Mouse (Mus musculus): Measurements from ENCODE around the gene Npsr1.

Gene Npsr1

DNA sequence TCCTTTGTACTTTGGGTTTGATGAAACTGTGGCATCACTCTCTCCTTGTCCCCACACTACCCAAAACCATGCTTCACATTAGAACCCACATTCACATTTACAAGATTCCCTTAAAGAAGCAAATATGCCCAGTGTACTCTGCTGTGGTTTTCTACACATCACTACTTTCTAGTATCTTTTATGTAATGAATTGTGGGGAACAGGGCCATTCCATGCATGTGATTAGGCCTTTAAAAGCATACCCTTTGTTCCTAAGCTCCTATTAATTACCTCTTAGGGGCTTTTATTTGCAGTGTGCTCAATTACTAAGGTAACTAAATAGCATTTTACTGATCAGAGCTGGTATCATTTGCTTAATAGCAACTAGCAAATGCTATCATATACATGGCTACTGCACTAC is 149.8 kb downstream of the Npsr1 start:
- DNase-seq: no peak

DNA sequence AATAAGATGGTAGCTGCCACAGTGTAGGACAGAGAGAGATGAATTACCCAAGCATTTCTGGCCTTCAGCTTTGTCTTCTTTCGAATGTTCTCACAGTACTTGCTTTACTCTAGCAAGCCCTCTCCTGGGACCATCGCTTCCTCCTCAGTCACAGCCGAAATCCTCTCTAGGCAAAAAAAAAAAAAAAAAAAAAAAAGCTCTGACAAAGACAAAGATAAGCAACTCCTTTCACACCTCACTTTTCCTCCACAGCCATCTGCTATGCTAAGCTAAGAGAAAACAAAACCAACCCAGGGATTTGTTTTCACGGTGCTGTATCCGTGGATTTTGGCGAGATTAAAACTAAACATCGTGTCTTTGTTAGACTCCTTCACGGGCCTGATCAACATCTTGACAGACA is 156.4 kb downstream of the Npsr1 start:
- no peak for DNase-seq

- DNase-seq: no peak
These were observed 182.9 kb downstream of the Npsr1 start for GRCm38 (mm10) chr9:24280498-24281287.

DNA sequence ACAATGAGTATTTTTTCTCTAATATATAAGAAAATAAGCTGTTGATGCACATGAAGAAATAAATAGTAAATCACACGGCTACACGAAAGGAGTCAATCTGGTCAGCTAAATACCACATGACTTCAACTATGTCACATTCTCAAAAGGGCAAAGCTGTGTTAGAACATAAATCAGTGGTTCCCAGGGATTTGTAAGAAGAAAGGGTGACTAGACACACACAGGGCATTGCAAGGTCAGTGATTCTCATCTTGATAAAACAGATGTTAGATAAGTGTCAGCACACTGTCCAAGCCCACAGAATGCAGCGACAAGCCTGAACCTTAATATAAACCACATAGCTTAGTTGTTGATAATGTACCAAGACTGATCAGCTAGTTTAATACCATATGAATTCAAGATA is 184.8 kb downstream of the Npsr1 start:
- no peak for DNase-seq

DNA sequence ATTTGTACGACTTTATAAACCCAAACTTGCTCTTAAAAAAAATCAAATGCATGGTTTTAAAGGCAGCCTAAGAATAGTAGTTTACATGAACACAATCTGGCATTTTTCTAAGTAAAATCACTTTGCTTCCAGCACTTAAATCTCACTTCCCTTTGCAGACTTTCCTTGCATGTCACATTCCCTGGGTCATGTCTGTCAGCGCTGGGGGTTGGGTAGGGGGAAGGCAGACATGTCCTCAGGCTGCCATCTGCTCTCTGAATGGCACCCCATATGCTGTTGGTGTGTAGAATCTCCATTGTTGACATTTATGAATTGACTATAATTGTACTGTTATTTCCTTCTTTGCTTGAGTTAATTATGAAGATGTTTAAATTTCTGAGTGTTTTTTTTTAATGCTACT is 185.3 kb downstream of the Npsr1 start:
- no peak for DNase-seq

- no peak for DNase-seq
These were observed 185.7 kb downstream of the Npsr1 start for GRCm38 (mm10) chr9:24283536-24283935.

DNA sequence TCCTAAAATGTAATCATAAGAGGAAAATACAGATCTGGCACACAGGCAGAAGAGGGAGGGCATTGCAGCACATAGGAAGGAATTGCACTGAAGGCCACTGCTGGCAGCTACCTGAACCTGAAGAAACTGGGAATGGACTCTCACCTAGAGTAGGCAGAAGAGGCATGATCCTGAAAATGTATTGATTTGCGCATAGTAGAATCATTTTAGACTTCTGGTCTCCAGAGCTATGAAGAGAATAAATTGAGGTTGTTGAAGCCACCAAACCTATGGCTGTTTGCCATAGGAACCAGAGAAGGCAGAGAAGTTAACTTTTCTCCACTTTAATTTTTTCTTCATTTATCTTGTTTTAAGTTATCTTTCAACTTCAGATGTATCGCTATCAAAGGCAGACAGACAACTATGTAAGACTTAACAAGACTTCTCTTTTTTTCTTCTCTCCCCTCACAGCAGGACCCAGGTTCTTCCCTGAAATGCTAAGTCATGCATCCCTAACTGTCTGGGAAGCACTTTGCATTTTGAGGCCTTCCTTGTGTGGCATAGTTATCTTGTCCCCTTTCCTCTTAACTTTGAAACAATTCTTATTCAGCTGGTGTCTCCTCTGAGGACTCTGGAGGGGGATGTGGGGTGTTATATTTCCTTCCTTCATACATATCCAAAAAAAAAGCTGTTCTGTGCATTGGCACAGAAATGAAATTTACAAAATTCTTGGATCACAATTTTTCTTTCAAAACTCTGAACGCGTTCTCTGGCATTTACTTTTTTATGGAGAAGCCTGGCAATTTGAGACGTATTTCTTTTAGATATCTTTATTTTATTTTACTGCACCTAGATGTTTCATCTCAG is 186.7 kb downstream of the Npsr1 start:
- DNase-seq: no peak

DNA sequence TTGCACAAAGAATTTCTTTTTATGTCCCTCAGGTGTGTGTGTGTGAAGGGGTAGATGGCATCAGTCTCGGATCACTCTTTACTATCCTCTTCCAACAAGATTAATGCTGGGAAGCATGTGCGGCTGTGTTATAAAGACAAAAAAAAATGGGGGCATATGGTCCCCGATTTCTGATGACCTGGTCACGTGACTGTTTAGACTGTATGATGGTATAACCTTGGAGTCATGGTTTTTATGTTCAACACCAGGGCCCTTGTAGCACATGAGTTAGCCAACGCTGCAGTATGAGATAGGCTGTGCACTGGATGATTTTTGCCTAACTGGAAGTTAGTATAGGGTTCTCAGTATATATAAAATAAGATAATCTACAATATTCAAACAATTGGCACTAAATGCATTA is 187.6 kb downstream of the Npsr1 start:
- no peak for DNase-seq

DNA sequence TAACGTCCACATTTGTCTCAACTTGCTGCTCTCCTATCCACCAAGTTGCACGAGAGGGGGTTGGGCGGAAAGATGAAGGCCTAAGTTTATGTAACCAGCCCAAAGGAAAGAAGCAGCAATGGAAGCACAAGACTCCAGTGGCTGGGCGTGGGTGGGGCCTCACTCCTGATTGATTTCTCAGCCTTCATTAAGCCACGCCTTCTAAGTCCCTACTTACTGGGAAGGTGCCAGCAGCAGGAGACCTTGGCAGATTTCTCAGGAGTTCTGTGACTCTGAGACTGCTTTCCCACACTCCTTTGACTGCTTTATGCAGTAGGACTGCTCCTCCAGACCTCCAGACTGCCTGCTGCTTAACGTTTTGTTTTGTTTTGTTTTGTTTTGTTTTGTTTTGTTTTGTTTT is 193.6 kb downstream of the Npsr1 start:
- no peak for DNase-seq

GRCm38 (mm10) chr9:24293252-24293959 is 195.6 kb downstream of the Npsr1 start:
- no peak for DNase-seq

- DNase-seq: no peak
These were observed 205.1 kb downstream of the Npsr1 start for GRCm38 (mm10) chr9:24302906-24303305.

GRCm38 (mm10) chr9:24306990-24307389 is 209.2 kb downstream of the Npsr1 start:
- no peak for DNase-seq

DNA sequence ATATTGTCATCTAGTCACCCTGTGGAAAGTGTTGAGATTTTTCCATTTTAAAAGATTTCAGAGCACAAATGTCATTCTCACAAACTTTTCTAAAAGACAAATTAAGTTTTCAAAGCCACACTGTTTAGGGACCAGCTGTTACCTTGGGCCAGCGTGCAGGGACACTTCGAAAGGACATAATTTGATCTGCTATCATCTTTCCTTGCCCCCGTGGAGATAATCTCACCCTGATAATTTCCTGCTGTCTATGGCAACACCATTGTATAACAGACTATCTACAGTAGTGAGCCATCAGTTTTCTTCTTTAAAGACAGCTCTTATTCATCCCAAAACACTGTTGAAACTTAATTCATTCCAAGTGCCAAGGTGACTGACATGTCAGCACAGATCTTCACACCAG is 209.6 kb downstream of the Npsr1 start:
- DNase-seq: no peak

DNA sequence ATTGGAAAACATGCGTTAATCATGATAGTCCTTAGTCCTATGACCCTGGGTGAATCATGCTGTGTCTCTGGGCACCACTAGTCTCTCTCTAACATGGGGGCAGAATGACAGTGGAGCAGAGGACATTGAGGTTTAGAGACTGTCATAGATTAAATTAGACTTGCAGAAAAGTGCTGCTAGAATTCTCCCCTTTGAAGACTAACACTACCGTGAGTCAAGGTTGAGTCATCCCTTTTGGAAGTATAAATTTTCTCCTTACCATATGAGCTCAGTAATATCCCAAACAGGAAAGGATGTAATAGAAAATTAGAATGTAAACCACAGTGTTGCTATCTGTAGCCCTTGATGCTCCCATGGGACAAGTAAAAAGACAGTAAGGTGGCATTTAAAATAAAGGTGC is 218.0 kb downstream of the Npsr1 start:
- no peak for DNase-seq

- DNase-seq: no peak
These were observed 233.9 kb downstream of the Npsr1 start for GRCm38 (mm10) chr9:24331661-24332060.

- DNase-seq: no peak
These were observed 243.5 kb downstream of the Npsr1 start for GRCm38 (mm10) chr9:24341321-24341720.

GRCm38 (mm10) chr9:24347011-24347410 is 249.2 kb downstream of the Npsr1 start:
- DNase-seq: no peak

GRCm38 (mm10) chr9:24349510-24349909 is 251.7 kb downstream of the Npsr1 start:
- no peak for DNase-seq

- DNase-seq: no peak
These were observed 253.6 kb downstream of the Npsr1 start for GRCm38 (mm10) chr9:24351402-24351801.

Measured in thymus, adult 18-20 months (tissue).